Mouse (Mus musculus): Measurements from ENCODE around the gene Spp2.

The Spp2 gene

GRCm38 (mm10) chr1:88406807-88407198, at the start of gene Spp2:
TSS of gene Spp2 (plus strand) at chr1:88406961.
- DNase-seq, result no peak

GRCm38 (mm10) chr1:88357458-88358090, 49.2 kb upstream of the Spp2 start:
- DNase-seq, result peak; percentile 77 to 88

- DNase-seq, result peak; percentile 91 to 93
Observed at GRCm38 (mm10) chr1:88358102-88358654, 48.6 kb upstream of the Spp2 start.

- DNase-seq, result no peak
Observed at GRCm38 (mm10) chr1:88361085-88361484, 45.7 kb upstream of the Spp2 start.

GRCm38 (mm10) chr1:88366881-88367644, 39.7 kb upstream of the Spp2 start:
- DNase-seq, result peak; percentile 49 to 65

- DNase-seq, result no peak
Observed at GRCm38 (mm10) chr1:88378446-88378845, 28.3 kb upstream of the Spp2 start.

- no peak for DNase-seq
Observed at GRCm38 (mm10) chr1:88391632-88392031, 15.1 kb upstream of the Spp2 start.

- DNase-seq, result no peak
Observed at GRCm38 (mm10) chr1:88393321-88393720, 13.4 kb upstream of the Spp2 start.

- no peak for DNase-seq
Observed at GRCm38 (mm10) chr1:88403378-88403777, 3.4 kb upstream of the Spp2 start.

- DNase-seq, result no peak
Observed at GRCm38 (mm10) chr1:88406078-88406806, 519 bp upstream of the Spp2 start.

GRCm38 (mm10) chr1:88408340-88408739, 1.6 kb downstream of the Spp2 start:
- no peak for DNase-seq

- no peak for DNase-seq
Observed at GRCm38 (mm10) chr1:88412013-88412412, 5.3 kb downstream of the Spp2 start.

GRCm38 (mm10) chr1:88418943-88419342, 12.2 kb downstream of the Spp2 start:
- DNase-seq, result no peak

GRCm38 (mm10) chr1:88422045-88422444, 15.3 kb downstream of the Spp2 start:
- no peak for DNase-seq

- DNase-seq, result no peak
Observed at GRCm38 (mm10) chr1:88422846-88423395, 16.2 kb downstream of the Spp2 start.

GRCm38 (mm10) chr1:88424602-88425252, 18.0 kb downstream of the Spp2 start:
- DNase-seq, result peak; percentile 87 to 90

- DNase-seq, result no peak
Observed at GRCm38 (mm10) chr1:88427987-88428741, 21.4 kb downstream of the Spp2 start.

GRCm38 (mm10) chr1:88429413-88429812, 22.7 kb downstream of the Spp2 start:
- DNase-seq, result no peak

- DNase-seq, result no peak
Observed at GRCm38 (mm10) chr1:88431262-88431661, 24.5 kb downstream of the Spp2 start.

GRCm38 (mm10) chr1:88432601-88433000, 25.8 kb downstream of the Spp2 start:
- no peak for DNase-seq

GRCm38 (mm10) chr1:88433096-88433883, 26.5 kb downstream of the Spp2 start:
- peak in 1 of 2 experiments; percentile 9 for DNase-seq
